Mouse (Mus musculus): ENCODE results near the gene Dglucy. TPM values are rescaled to one million over a fixed set of nuclear protein-coding genes. Genes with fewer than 3 reads are reported as not detected.
A peak's percentile ranks its signal among the peaks of the same experiment; 100 is the strongest.

Dglucy gene
- polyA plus RNA-seq, 1 experiment: 5.2 TPM

- TF ChIP-seq POLR2A (IDR thresholded peaks at IDR 0.05; ENCODE audit: borderline replicate concordance, control insufficient read depth, low read depth, low read length) (no peak), CTCF (IDR thresholded peaks at IDR 0.05; ENCODE audit: control insufficient read depth, insufficient read depth, low read length) (no peak)
- whole genome bisulfite sequencing: 46% methylated on average over 1 of the region's 1 CpGs
- Histone ChIP-seq H3K27ac (ENCODE audit: control insufficient read depth, insufficient read depth, low read depth, low read length, poor library complexity) (no peak overlapping the region), H3K4me1 (ENCODE audit: control insufficient read depth, insufficient read depth, low read length) (no peaks in the 10 kb centered on the region; the same call in none of the 2 replicates), H3K4me3 (replicated peaks; ENCODE audit: control insufficient read depth, low read depth, low read length) (no peak overlapping the region)
These were observed 25.1 kb upstream of the Dglucy start for GRCm38 (mm10) chr12:100753716-100754115.

DNA sequence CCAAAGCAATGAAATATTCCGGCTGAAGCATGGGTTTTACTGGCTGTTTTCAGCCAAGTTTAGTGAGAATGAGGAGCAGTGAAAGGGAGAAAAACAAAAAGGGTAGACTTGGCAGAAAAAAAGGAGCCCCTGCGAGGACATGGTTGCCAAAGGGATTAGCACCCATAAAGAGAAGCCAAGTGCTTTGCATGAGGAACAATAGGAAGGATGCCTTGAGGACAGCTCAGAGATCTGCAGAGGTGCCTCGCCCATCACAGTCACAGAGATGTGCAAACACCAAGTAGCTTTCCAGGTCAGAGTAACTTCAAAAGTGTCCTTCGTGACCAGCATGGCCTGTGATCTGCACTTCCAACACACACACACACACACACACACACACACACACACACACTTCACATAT lies 21.4 kb upstream of the Dglucy start:
- TF ChIP-seq CTCF (IDR thresholded peaks at IDR 0.05; ENCODE audit: control insufficient read depth, insufficient read depth, low read length): no peak
- TF ChIP-seq POLR2A (IDR thresholded peaks at IDR 0.05; ENCODE audit: borderline replicate concordance, control insufficient read depth, low read depth, low read length): no peak
- Histone ChIP-seq H3K4me1 (ENCODE audit: control insufficient read depth, insufficient read depth, low read length) (no peaks in the 10 kb centered on the region; the same call in 1 of the 2 replicates), H3K4me3 (replicated peaks; ENCODE audit: control insufficient read depth, low read depth, low read length) (no peak overlapping the region), H3K27ac (ENCODE audit: control insufficient read depth, insufficient read depth, low read depth, low read length, poor library complexity) (no peak overlapping the region)
- 72% methylated on average over 4 of the region's 4 CpGs for WGBS

GRCm38 (mm10) chr12:100762663-100763425 lies 16.0 kb upstream of the Dglucy start:
- Histone ChIP-seq H3K4me3 (replicated peaks; ENCODE audit: control insufficient read depth, low read depth, low read length) (no peak overlapping the region), H3K4me1 (ENCODE audit: control insufficient read depth, insufficient read depth, low read length) (peaks cover 4% of the 10 kb centered on the region; the same call in 1 of the 2 replicates), H3K27ac (ENCODE audit: control insufficient read depth, insufficient read depth, low read depth, low read length, poor library complexity) (no peak overlapping the region)
- WGBS: 78% methylated on average over 11 of the region's 11 CpGs
- TF ChIP-seq CTCF (IDR thresholded peaks at IDR 0.05; ENCODE audit: control insufficient read depth, insufficient read depth, low read length): no peak
- no peak for TF ChIP-seq POLR2A (IDR thresholded peaks at IDR 0.05; ENCODE audit: borderline replicate concordance, control insufficient read depth, low read depth, low read length)

DNA sequence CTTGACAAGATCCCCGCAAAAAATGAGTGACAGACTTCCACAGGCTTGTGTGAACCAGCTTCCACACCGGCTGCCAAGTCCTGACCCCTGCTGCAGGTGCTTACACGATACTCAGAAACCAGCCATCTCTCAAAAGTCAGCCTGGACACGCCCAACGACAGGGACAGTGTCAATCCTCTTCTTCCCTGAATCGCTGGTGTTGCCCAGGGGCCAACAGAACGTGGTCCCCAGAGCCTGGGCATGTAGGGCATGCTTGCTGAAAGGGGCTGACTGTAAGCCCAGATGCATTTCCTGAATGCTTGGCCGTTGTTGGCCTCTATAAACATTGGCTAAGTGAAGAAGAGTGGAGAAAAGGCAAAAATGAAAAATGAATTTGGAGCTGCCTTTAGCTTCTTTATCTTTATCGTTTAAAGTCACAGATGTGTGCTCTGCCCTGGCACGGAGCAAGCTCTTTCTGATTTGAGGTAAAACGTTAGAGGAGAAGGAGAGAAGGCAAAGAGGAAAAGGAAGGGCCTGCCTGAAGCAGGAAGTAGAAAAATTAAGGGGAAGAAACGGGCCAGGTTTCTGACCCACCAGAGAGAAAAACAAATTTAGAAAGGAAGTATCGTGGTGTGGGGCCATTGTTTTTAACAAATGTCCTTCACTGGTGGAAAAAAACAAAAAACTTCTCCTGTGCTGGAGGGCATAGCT lies 14.4 kb upstream of the Dglucy start:
- TF ChIP-seq POLR2A (IDR thresholded peaks at IDR 0.05; ENCODE audit: borderline replicate concordance, control insufficient read depth, low read depth, low read length) (no peak), CTCF (IDR thresholded peaks at IDR 0.05; ENCODE audit: control insufficient read depth, insufficient read depth, low read length) (no peak)
- WGBS: 11% methylated on average over 13 of the region's 13 CpGs
- H3K27ac ChIP-seq (ENCODE audit: control insufficient read depth, insufficient read depth, low read depth, low read length, poor library complexity): peak overlapping the region; percentile 18

DNA sequence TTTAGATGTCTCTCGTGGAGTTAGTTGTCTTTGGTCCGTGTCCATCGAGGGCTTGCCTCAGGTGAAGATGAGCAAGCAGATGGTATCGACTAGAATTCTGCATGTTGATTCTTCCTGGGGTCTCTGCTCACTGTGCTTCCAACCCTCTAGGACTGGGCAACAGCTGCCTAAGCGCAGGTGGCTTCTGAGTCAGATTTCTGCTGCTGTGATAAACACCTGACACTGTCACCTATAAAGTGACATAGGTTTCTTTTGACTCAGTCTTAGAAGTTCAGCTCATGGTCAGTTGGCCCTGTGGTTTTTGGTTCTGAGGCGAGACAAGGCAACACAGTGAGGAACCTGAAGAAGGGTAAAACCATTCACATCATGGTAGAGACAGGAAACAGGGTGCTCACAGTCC lies 9.0 kb upstream of the Dglucy start:
- WGBS: 76% methylated on average over 6 of the region's 6 CpGs
- H3K4me1 ChIP-seq (ENCODE audit: control insufficient read depth, insufficient read depth, low read length): peaks cover under 1% of the 10 kb centered on the region

More for the DNA sequence above, 14.4 kb upstream of the Dglucy start:
- no peak overlapping the region for H3K4me3 ChIP-seq (replicated peaks; ENCODE audit: control insufficient read depth, low read depth, low read length)
- H3K4me1 ChIP-seq (ENCODE audit: control insufficient read depth, insufficient read depth, low read length): peaks cover 4% of the 10 kb centered on the region; the same call in 1 of the 2 replicates

GRCm38 (mm10) chr12:100770765-100771164 lies 8.1 kb upstream of the Dglucy start:
- WGBS: 74% methylated on average over 3 of the region's 3 CpGs
- Histone ChIP-seq H3K4me3 (replicated peaks; ENCODE audit: control insufficient read depth, low read depth, low read length) (no peak overlapping the region), H3K27ac (ENCODE audit: control insufficient read depth, insufficient read depth, low read depth, low read length, poor library complexity) (no peak overlapping the region), H3K4me1 (ENCODE audit: control insufficient read depth, insufficient read depth, low read length) (peaks cover under 1% of the 10 kb centered on the region)
- no peak for TF ChIP-seq CTCF (IDR thresholded peaks at IDR 0.05; ENCODE audit: control insufficient read depth, insufficient read depth, low read length)
- no peak for TF ChIP-seq POLR2A (IDR thresholded peaks at IDR 0.05; ENCODE audit: borderline replicate concordance, control insufficient read depth, low read depth, low read length)

More for the DNA sequence above, 9.0 kb upstream of the Dglucy start:
- TF ChIP-seq CTCF (IDR thresholded peaks at IDR 0.05; ENCODE audit: control insufficient read depth, insufficient read depth, low read length) (no peak), POLR2A (IDR thresholded peaks at IDR 0.05; ENCODE audit: borderline replicate concordance, control insufficient read depth, low read depth, low read length) (no peak)
- no peak overlapping the region for H3K4me3 ChIP-seq (replicated peaks; ENCODE audit: control insufficient read depth, low read depth, low read length)
- H3K27ac ChIP-seq (ENCODE audit: control insufficient read depth, insufficient read depth, low read depth, low read length, poor library complexity): no peak overlapping the region

- Histone ChIP-seq H3K4me3 (replicated peaks; ENCODE audit: control insufficient read depth, low read depth, low read length) (no peak overlapping the region), H3K27ac (ENCODE audit: control insufficient read depth, insufficient read depth, low read depth, low read length, poor library complexity) (no peak overlapping the region), H3K4me1 (ENCODE audit: control insufficient read depth, insufficient read depth, low read length) (peaks cover 5% of the 10 kb centered on the region)
- TF ChIP-seq POLR2A (IDR thresholded peaks at IDR 0.05; ENCODE audit: borderline replicate concordance, control insufficient read depth, low read depth, low read length): no peak
- peak; percentile 70 for TF ChIP-seq CTCF (IDR thresholded peaks at IDR 0.05; ENCODE audit: control insufficient read depth, insufficient read depth, low read length)
- 4% methylated on average over 7 of the region's 7 CpGs for WGBS
These were observed 6.5 kb upstream of the Dglucy start for GRCm38 (mm10) chr12:100772230-100772984.

DNA sequence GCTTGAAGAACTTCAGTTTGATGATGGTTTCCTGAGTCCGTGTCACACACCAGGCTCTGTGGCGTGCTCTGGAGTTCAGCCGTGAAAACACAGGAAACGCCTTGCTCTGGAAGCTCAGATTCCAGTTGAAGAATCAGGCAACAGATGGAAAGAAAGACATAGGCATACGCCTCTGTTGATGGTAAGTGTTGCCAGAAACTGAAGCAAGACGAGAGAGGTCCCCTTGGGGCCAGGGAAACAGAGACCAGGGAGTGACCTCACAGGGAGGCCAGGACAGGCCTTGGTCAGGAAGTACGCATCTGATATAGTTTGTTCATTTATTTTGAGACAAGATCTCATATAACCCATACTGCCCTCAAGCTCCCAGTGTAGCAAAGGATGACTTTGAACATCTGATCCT lies 4.1 kb upstream of the Dglucy start:
- Histone ChIP-seq H3K4me1 (ENCODE audit: control insufficient read depth, insufficient read depth, low read length) (peaks cover 9% of the 10 kb centered on the region), H3K27ac (ENCODE audit: control insufficient read depth, insufficient read depth, low read depth, low read length, poor library complexity) (no peak overlapping the region), H3K4me3 (replicated peaks; ENCODE audit: control insufficient read depth, low read depth, low read length) (no peak overlapping the region)
- WGBS: 70% methylated on average over 7 of the region's 7 CpGs
- no peak for TF ChIP-seq CTCF (IDR thresholded peaks at IDR 0.05; ENCODE audit: control insufficient read depth, insufficient read depth, low read length)
- no peak for TF ChIP-seq POLR2A (IDR thresholded peaks at IDR 0.05; ENCODE audit: borderline replicate concordance, control insufficient read depth, low read depth, low read length)

Data from bone marrow, adult 2 months (tissue).